Mouse (Mus musculus): Measurements from ENCODE around the gene Snap91.
A peak's percentile ranks its signal among the peaks of the same experiment; 100 is the strongest.

Gene Snap91

DNA sequence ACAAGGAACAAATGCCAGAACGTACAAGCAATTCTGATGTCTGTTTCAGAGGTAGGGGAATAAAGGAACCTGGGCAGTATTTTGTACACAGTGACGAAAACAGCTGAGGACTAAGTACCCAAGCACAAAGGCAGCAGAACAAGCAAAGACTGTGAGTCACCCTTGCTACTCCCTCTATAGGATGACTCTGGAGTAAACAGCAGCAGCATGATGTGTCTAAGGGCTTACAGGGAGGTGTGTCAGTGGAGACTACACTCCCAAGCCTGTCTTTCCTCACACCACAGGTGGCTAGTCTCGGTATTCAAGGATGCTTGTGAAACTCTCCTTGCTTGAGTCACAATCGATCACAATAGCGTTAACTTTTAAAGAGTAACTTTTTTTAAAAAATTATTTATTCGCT, 66.1 kb downstream of the Snap91 start:
- DNase-seq (ENCODE audit: low read depth, low spot score) = no peak

DNA sequence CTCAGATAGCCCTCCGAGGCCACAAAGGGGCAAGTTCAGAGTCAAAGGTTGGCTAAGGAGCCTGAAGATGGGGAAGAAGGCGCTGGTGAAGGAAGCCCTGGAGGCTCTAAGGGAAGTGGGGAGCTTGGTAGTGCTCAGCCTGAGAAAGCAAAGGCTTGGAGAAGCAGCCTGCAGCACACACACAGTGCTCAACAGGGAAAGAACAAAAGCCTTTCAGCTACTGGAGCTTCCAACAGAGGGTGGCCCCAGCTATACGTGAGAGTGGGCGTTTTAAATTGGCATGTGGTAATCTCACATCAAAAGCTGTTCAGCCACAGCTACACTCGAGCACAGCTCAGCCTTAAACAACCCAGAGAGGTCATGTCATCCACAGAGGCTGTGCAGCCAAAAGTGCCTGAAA, 67.1 kb downstream of the Snap91 start:
- no peak for DNase-seq (ENCODE audit: low read depth, low spot score)

DNA sequence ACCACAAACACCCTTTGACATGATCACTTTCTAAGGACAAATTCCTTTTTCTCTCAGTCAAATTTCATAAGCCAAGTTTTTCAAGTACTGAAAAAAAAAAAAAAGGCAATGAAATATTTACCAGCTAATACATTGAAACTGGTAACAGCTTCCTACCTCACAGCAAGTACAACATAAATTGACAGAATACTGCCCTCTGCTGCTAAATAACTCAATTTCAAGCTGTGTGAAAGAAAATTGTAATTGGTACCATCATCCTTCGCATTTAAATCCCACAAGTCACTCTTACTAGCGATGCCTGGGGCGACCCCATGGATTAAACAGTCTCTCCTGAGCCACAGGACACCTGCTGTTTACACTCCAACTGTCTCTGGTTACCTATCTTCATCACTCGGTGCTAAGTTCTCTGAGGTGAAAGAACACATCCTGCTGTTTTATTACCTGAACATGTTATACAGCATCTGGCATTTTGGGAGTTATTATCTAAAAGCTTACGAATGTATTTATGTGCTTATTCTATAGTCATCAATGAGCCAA, 69.7 kb downstream of the Snap91 start:
- DNase-seq (ENCODE audit: low read depth, low spot score) = no peak

GRCm38 (mm10) chr9:86810213-86810612, 70.2 kb downstream of the Snap91 start:
- DNase-seq (ENCODE audit: low read depth, low spot score) = no peak

- peak; percentile 46 for DNase-seq (ENCODE audit: low read depth, low spot score)
These were observed 79.8 kb downstream of the Snap91 start for GRCm38 (mm10) chr9:86800600-86801163.

- DNase-seq (ENCODE audit: low read depth, low spot score) = no peak
These were observed 81.4 kb downstream of the Snap91 start for GRCm38 (mm10) chr9:86799099-86799498.

DNA sequence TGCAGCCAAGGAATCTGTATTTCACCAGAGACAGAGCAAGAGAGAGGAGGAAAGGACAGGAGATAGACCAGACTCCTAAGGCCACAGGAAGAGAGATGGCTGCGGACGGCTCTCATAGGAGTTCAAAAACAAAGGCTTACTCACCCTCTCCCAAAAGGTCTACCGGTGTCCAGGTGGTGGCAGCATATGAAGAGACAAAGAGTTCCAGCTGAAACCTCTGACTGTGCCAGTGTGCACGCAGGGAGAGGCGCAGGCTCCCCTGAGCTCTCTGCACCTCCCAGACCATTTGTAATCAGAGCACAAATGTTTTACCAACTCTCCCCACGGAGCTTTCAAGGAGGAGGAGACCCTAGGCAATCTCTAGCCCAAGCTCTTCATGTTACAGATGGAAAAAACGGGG, 81.8 kb downstream of the Snap91 start:
- DNase-seq (ENCODE audit: low read depth, low spot score) = no peak

DNA sequence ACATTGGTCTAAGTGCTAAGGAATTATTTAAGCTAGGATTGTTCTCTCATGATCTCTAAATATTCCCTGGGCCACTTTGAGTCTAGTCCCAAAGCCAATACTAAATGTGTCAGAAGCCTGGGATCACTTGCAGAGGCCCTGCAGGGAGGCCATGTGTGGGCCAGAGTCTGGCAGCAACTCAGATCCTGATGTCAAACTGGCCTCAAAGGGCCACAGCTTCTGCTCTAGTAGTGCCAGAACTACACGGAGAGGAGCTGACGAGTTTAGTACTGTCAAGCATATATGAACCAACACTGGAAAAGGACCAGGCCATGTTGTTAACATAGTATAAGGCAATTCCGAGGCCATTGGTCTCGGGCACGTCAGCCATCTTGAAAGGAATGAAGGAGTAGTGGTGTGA, 82.3 kb downstream of the Snap91 start:
- no peak for DNase-seq (ENCODE audit: low read depth, low spot score)

DNA sequence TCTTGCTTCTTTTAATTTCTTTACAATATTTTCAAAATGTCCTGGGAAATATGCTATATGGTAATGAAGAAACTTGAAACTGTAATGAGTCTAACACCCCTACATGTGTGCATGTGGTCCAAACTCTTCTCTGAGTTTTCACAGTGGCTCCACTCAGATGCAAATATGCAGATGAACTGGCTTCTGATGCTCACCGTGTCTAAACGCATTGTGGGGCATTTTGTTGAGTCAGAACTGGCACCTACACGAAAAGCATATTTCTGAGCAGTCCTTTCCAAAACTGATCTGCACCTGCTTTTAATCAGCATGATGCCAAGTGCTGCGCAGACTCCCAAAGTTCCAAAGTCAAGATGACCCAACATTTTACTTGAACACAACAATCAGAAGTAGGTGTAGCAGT, 82.9 kb downstream of the Snap91 start:
- DNase-seq (ENCODE audit: low read depth, low spot score) = no peak

GRCm38 (mm10) chr9:86795236-86795635, 85.2 kb downstream of the Snap91 start:
- no peak for DNase-seq (ENCODE audit: low read depth, low spot score)

GRCm38 (mm10) chr9:86791927-86792326, 88.5 kb downstream of the Snap91 start:
- no peak for DNase-seq (ENCODE audit: low read depth, low spot score)

GRCm38 (mm10) chr9:86789186-86789585, 91.3 kb downstream of the Snap91 start:
- DNase-seq (ENCODE audit: low read depth, low spot score) = no peak

DNA sequence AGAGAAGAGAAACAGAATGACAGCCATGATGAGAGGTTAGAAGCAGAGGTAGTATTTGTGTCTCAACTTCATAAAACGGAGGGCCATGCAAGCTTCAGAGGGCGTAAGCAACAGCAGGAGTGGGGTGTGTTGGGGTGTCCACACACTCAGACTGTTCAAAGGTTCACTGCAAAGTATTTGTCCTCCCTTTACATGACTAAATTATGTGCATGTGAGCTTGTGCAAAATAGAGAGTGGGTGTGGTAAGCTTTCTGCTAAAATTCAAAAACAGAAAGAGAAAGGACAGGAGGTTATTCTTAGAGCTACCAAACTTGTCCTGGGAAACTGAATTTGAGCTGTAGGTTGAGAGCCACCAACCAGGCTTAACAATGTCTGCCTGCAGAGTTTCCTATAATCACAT, 97.6 kb downstream of the Snap91 start:
- no peak for DNase-seq (ENCODE audit: low read depth, low spot score)

DNA sequence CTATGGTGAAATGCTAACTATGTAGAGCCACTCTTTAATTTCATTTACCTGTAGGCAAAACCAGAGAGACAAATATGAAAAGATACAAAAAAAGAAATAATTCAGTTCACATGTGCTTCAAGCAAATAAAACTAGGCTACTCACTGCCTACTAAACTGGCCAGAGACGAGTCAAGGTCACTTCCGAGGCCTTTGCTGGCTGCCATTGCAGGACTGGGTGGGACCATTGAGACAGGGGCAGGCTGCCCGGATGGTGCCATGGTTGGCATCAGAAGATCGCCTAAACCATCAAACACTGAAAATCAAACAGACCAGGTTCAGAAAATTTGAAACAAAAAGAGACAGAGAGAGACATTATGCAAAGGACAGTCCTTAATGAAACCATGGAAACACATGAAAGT, 99.0 kb downstream of the Snap91 start:
- no peak for DNase-seq (ENCODE audit: low read depth, low spot score)

DNA sequence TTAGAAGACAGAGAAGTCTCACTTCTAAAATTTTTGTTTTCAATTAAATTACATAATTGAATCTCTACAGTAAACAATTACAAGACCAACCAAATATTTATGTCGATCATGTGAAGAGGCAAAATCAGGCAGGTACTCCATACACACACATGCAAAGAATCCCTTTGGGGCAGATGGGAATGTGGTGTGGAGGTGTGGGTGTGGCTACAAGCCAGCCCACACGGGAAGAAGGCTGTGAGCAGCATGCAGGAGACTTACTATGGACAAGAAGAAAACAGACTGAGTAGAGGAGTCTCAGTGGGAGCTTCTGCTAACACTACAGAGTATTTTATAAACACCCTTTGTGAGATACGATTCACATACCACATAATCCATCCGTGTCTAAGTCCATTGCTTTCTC, 102.2 kb downstream of the Snap91 start:
- DNase-seq (ENCODE audit: low read depth, low spot score) = no peak

- no peak for DNase-seq (ENCODE audit: low read depth, low spot score)
These were observed 103.1 kb downstream of the Snap91 start for GRCm38 (mm10) chr9:86777309-86777708.

- no peak for DNase-seq (ENCODE audit: low read depth, low spot score)
These were observed 105.1 kb downstream of the Snap91 start for GRCm38 (mm10) chr9:86775374-86775773.

DNA sequence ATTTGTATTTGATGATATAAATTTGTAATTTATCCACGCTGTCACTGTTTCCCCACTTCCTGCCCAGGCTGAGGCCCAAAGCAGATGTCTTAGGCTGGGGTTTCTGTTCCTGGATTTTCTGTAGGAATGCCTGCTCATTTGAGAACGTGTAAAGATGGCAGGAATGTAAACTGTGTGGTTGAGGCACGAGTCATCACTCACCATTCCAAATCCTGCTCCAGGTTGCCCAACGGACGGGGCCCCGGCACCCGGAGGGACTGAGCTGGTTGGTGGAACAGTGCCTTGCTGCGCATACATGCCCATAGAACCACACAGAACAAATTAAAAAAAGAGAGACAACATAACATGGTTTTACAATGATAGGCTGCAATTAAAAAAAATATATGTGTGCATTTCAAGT, 106.5 kb downstream of the Snap91 start:
- no peak for DNase-seq (ENCODE audit: low read depth, low spot score)

DNA sequence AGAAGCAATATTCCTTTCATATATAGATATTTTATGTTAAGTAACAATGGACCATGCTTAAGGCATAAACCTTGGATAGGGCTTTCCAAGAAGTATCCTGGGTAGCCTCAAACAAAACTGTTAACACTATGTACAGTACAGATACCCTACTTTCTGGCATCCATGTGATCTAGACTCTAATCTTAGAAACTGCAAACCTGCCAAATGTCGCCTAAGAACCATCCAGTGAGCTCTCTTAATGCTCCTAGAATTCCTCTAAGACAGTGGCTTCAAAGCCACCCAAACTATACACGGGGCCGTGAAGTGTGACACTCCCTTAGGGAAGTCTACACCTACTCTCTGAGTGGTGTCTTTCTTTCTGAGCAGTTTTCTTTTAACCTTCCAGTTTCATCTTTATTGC, 107.6 kb downstream of the Snap91 start:
- DNase-seq (ENCODE audit: low read depth, low spot score) = no peak

GRCm38 (mm10) chr9:86766991-86767390, 113.5 kb downstream of the Snap91 start:
- no peak for DNase-seq (ENCODE audit: low read depth, low spot score)

GRCm38 (mm10) chr9:86764002-86764401, 116.5 kb downstream of the Snap91 start:
- no peak for DNase-seq (ENCODE audit: low read depth, low spot score)

GRCm38 (mm10) chr9:86762477-86763376, 117.7 kb downstream of the Snap91 start:
- DNase-seq (ENCODE audit: low read depth, low spot score) = peak; percentile 43

All from mesoderm, embryonic 11.5 days (tissue).